Mouse (Mus musculus) liver, postnatal 0 days (tissue): ENCODE measurements at regions not wholly inside any gene's neighbourhood (a gene's known extent, or its start where the extent isn't known, plus 50 kb on each side); places are given as distances from the start of the nearest gene placed in this dataset.

Experiments
- CTCF ChIP-seq: sonication (generic); IDR thresholded peaks from 2 replicates; pipeline ENCODE4 v1.5.1; 2016; ENCODE audit warnings: antibody characterized with exemption, low read depth
- EP300 ChIP-seq: IDR thresholded peaks from 2 replicates; pipeline ENCODE4 v1.6.1; 2016; ENCODE audit warnings: antibody characterized with exemption, low read depth, mild to moderate bottlenecking

DNA sequence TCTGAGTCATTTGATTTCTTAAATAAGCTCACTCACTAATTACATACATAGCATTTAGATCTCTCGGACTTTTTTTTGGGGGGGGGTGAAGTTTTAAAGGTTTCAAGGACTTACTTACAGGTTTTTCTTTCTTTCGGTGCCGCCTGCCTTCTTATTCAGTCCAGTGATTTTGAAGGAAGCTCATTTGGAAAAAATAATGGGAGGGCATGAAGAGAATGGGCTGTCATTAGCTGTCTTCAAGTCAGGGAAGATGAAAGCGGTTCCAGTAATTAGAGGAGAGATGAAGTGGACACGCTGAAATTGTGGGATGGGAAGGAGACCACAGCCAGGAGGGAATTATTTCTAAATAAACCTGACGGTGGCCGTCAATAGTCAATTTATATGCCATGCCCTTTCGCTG lies 108.6 kb upstream of the Klf3 start:
- TF ChIP-seq EP300 (no peak), CTCF (no peak)
